Mouse (Mus musculus): ENCODE data around the gene Btbd35f25. TPM values are rescaled to one million over a fixed set of nuclear protein-coding genes. Genes with fewer than 3 reads are reported as not detected.
"Not testable (repeated sequence)": the region's sequence is repeated elsewhere in the genome, so short reads cannot be mapped to it uniquely, and the experiment has no call there.

Gene Btbd35f25
- polyA plus RNA-seq (2012), result not detected in 2 replicates

GRCm38 (mm10) chrX:31717056-31717455 lies at the start of gene Btbd35f25:
Gene Btbd35f25 (minus strand): TSS chrX:31717156.
- TF ChIP-seq GATA1 (IDR thresholded peaks at IDR 0.05; ENCODE audit: low read length), result not testable (repeated sequence)

- no peak for TF ChIP-seq GATA1 (IDR thresholded peaks at IDR 0.05; ENCODE audit: low read length)
Measured at GRCm38 (mm10) chrX:31766255-31766654, 49.3 kb upstream of the Btbd35f25 start.

GRCm38 (mm10) chrX:31764001-31764400 lies 47.0 kb upstream of the Btbd35f25 start:
- TF ChIP-seq GATA1 (IDR thresholded peaks at IDR 0.05; ENCODE audit: low read length), result no peak

GRCm38 (mm10) chrX:31745079-31745478 lies 28.1 kb upstream of the Btbd35f25 start:
- no peak for TF ChIP-seq GATA1 (IDR thresholded peaks at IDR 0.05; ENCODE audit: low read length)

- TF ChIP-seq GATA1 (IDR thresholded peaks at IDR 0.05; ENCODE audit: low read length), result no peak
Measured at GRCm38 (mm10) chrX:31736958-31737357, 20.0 kb upstream of the Btbd35f25 start.

Other genes starting within 250 kb of the Btbd35f25 start
- gene Gm21883, start 142.9 kb downstream of the Btbd35f25 start, polyA plus RNA-seq (2012), result not detected in 2 replicates
- gene Spin2e, start 98.2 kb downstream of the Btbd35f25 start, polyA plus RNA-seq (2012), result not detected in 2 replicates
- gene Gm21637, start 244.9 kb upstream of the Btbd35f25 start, polyA plus RNA-seq (2012), result not detected in 2 replicates